Mouse (Mus musculus) embryonic fibroblast, embryonic 13.5 days (primary cell): ENCODE measurements around the gene Smarce1.

Source experiments
- CTCF ChIP-seq: IDR thresholded peaks from 2 replicates; pipeline ENCODE4 v1.5.1; 2011; ENCODE audit warnings: mild to moderate bottlenecking, control low read depth, low read length, moderate library complexity, borderline replicate concordance; ENCODE audit not compliant: insufficient read depth
- POLR2A ChIP-seq: IDR thresholded peaks from 2 replicates; pipeline ENCODE4 v1.6.1; 2011; ENCODE audit warnings: low read depth, mild to moderate bottlenecking, control low read depth, low read length, moderate library complexity

DNA sequence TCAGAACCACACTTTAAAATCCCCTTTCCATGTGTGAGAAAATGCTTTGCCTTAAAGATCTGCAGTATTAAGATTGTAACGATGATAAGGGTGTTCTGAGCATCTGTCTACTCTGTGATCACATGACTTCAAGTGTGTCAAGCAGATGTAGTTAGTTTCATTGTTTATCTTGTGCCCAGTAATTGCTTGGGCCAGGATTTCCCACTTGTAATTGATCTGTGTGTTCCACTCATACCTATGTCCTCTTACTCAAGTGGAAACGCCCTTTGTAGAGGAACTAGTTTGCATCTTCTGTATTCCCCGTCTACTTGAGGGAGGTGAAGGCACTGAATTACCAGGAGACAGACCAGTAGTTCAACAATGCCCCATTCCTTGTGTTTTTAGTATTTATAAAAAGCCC lies 19.8 kb upstream of the Smarce1 start:
- TF ChIP-seq CTCF (no peak), POLR2A (no peak)
